Mouse (Mus musculus): Measurements from ENCODE around the gene Rfng. TPM values are rescaled to one million over a fixed set of nuclear protein-coding genes. Genes with fewer than 3 reads are reported as not detected.
"Not testable (repeated sequence)": the region's sequence is repeated elsewhere in the genome, so short reads cannot be mapped to it uniquely, and the experiment has no call there.

Gene Rfng
- polyA plus RNA-seq, 1 experiment from 2014 or later = 18.1 TPM

- 84% methylated on average over 7 of the region's 7 CpGs for WGBS
- H3K9ac ChIP-seq (ENCODE audit: low read length) = no peak overlapping the region
- H3K9me3 ChIP-seq (ENCODE audit: control insufficient read depth, low read length) = no peaks in the 10 kb centered on the region
- no peak overlapping the region for H3K4me3 ChIP-seq (ENCODE audit: low read depth, low read length)
- TF ChIP-seq EP300 (optimal IDR thresholded peaks at IDR 0.05) = no peak
- no peak for TF ChIP-seq CTCF (IDR thresholded peaks at IDR 0.05; ENCODE audit: low read depth)
- no peak overlapping the region for H3K4me2 ChIP-seq (replicated peaks; ENCODE audit: low read depth)
- no peaks in the 10 kb centered on the region for H3K4me1 ChIP-seq (replicated peaks; ENCODE audit: control insufficient read depth, insufficient read depth)
- no peaks in the 10 kb centered on the region for H3K27me3 ChIP-seq (ENCODE audit: control insufficient read depth, insufficient read depth, low read length)
- H3K36me3 ChIP-seq (ENCODE audit: control insufficient read depth, insufficient read depth, low read length) = no peaks in the 10 kb centered on the region
- DNase-seq (ENCODE audit: low spot score) (no peak), ATAC-seq (ENCODE audit: low FRiP score, low TSS enrichment) (no peak)
- no peak overlapping the region for H3K27ac ChIP-seq (replicated peaks)
These were observed 10.4 kb downstream of the Rfng start for GRCm38 (mm10) chr11:120773463-120774190.

DNA sequence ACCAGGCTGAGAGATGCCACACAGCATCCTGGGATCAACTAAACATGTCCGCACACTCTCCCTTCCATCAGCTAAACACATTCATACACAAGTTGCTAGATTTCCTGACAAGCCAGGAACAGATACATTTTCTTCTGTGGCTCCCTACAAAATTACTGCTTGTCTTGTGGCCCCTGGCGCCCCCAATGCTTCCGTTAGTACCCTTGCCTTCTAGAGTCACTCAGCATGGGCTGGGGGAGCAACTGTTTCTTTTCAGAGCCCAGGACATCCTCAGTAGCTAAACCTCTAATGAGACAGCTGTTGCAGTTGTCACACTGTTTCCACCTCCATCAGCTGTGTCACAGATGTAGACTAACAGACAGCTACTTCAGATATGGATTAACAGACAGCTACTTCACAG is 11.3 kb downstream of the Rfng start:
- Histone ChIP-seq H3K4me3 (ENCODE audit: low read depth, low read length) (no peak overlapping the region), H3K9me3 (ENCODE audit: control insufficient read depth, low read length) (no peaks in the 10 kb centered on the region), H3K36me3 (ENCODE audit: control insufficient read depth, insufficient read depth, low read length) (no peaks in the 10 kb centered on the region), H3K27ac (replicated peaks) (no peak overlapping the region), H3K9ac (ENCODE audit: low read length) (no peak overlapping the region), H3K4me1 (replicated peaks; ENCODE audit: control insufficient read depth, insufficient read depth) (no peaks in the 10 kb centered on the region), H3K27me3 (ENCODE audit: control insufficient read depth, insufficient read depth, low read length) (no peaks in the 10 kb centered on the region), H3K4me2 (replicated peaks; ENCODE audit: low read depth) (no peak overlapping the region)
- DNase-seq (ENCODE audit: low spot score) (no peak), ATAC-seq (ENCODE audit: low FRiP score, low TSS enrichment) (no peak)
- whole genome bisulfite sequencing = 81% methylated on average over 3 of the region's 3 CpGs
- TF ChIP-seq CTCF (IDR thresholded peaks at IDR 0.05; ENCODE audit: low read depth) = no peak
- no peak for TF ChIP-seq EP300 (optimal IDR thresholded peaks at IDR 0.05)

GRCm38 (mm10) chr11:120768206-120768605 is 15.8 kb downstream of the Rfng start:
- TF ChIP-seq EP300 (optimal IDR thresholded peaks at IDR 0.05) = no peak
- Histone ChIP-seq H3K4me2 (replicated peaks; ENCODE audit: low read depth) (no peak overlapping the region), H3K27ac (replicated peaks) (peak overlapping the region; percentile 70), H3K4me1 (replicated peaks; ENCODE audit: control insufficient read depth, insufficient read depth) (no peaks in the 10 kb centered on the region), H3K4me3 (ENCODE audit: low read depth, low read length) (no peak overlapping the region), H3K36me3 (ENCODE audit: control insufficient read depth, insufficient read depth, low read length) (no peaks in the 10 kb centered on the region), H3K9me3 (ENCODE audit: control insufficient read depth, low read length) (no peaks in the 10 kb centered on the region), H3K9ac (ENCODE audit: low read length) (no peak overlapping the region), H3K27me3 (ENCODE audit: control insufficient read depth, insufficient read depth, low read length) (no peaks in the 10 kb centered on the region)
- ATAC-seq (ENCODE audit: low FRiP score, low TSS enrichment) = peak; percentile 84
- 74% methylated on average over 1 of the region's 1 CpGs for WGBS
- peak; percentile 62 for DNase-seq (ENCODE audit: low spot score)

DNA sequence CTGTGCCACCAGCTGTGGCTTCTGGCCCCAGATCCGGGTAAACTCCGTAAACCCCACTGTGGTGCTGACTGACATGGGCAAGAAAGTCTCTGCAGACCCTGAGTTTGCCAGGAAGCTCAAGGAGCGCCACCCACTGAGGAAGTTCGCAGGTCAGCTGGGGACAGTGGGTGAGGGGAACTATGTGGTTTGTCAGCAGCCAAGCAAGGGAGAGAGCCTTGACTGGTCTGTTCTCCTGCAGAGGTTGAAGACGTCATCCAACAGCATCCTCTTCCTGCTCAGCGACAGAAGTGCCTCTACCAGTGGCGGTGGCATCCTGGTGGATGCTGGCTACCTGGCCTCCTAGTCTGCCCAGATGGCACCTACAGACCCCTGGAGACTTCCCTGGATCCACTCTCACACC is 17.0 kb downstream of the Rfng start:
- not testable (repeated sequence) for ATAC-seq (ENCODE audit: low FRiP score, low TSS enrichment); H3K4me3 ChIP-seq (ENCODE audit: low read depth, low read length); DNase-seq (ENCODE audit: low spot score); H3K36me3 ChIP-seq (ENCODE audit: control insufficient read depth, insufficient read depth, low read length); H3K27ac ChIP-seq (replicated peaks); H3K27me3 ChIP-seq (ENCODE audit: control insufficient read depth, insufficient read depth, low read length); H3K4me1 ChIP-seq (replicated peaks; ENCODE audit: control insufficient read depth, insufficient read depth); H3K4me2 ChIP-seq (replicated peaks; ENCODE audit: low read depth); H3K9me3 ChIP-seq (ENCODE audit: control insufficient read depth, low read length); H3K9ac ChIP-seq (ENCODE audit: low read length)
- WGBS = 72% methylated on average over 3 of the region's 7 CpGs

- H3K27ac ChIP-seq (replicated peaks); H3K4me3 ChIP-seq (ENCODE audit: low read depth, low read length); H3K9ac ChIP-seq (ENCODE audit: low read length); H3K36me3 ChIP-seq (ENCODE audit: control insufficient read depth, insufficient read depth, low read length); DNase-seq (ENCODE audit: low spot score); H3K4me2 ChIP-seq (replicated peaks; ENCODE audit: low read depth); H3K9me3 ChIP-seq (ENCODE audit: control insufficient read depth, low read length); H3K27me3 ChIP-seq (ENCODE audit: control insufficient read depth, insufficient read depth, low read length); H3K4me1 ChIP-seq (replicated peaks; ENCODE audit: control insufficient read depth, insufficient read depth): not testable (repeated sequence)
- 18% methylated on average over 2 of the region's 23 CpGs for WGBS
- peak; percentile 47 for ATAC-seq (ENCODE audit: low FRiP score, low TSS enrichment)
These were observed 20.6 kb downstream of the Rfng start for GRCm38 (mm10) chr11:120763121-120763999.

- H3K9ac ChIP-seq (ENCODE audit: low read length); H3K9me3 ChIP-seq (ENCODE audit: control insufficient read depth, low read length); H3K4me1 ChIP-seq (replicated peaks; ENCODE audit: control insufficient read depth, insufficient read depth); H3K27me3 ChIP-seq (ENCODE audit: control insufficient read depth, insufficient read depth, low read length); H3K36me3 ChIP-seq (ENCODE audit: control insufficient read depth, insufficient read depth, low read length); H3K4me3 ChIP-seq (ENCODE audit: low read depth, low read length): not testable (repeated sequence)
- Histone ChIP-seq H3K27ac (replicated peaks) (peak within 1 kb of the TSS; percentile 67), H3K4me2 (replicated peaks; ENCODE audit: low read depth) (0 out of 2 replicates have a peak within 1 kb of the TSS, but pooled peaks have one; percentile 8)
- 19% methylated on average over 14 of the region's 14 CpGs for WGBS
- ATAC-seq (ENCODE audit: low FRiP score, low TSS enrichment) = peak; percentile 58
- DNase-seq (ENCODE audit: low spot score) = peak; percentile 64
These were observed 21.4 kb downstream of the Rfng start, which contains the start of gene Hmga1b for GRCm38 (mm10) chr11:120762672-120763041. Gene Hmga1b, plus strand, starts transcription at chr11:120762794.

Data from stomach, postnatal 0 days (tissue).